ENCODE assay signal across 7 mouse cellular contexts in genomic region chr17:80224326-80225116, GRCm38 (mm10). TPM values are rescaled to one million over a fixed set of nuclear protein-coding genes. Genes with fewer than 3 reads are reported as not detected.
DNase-seq lines count a peak whose midpoint lies in the region; ATAC-seq lines count a peak whose summit lies in the region.

Gene Gemin6, plus strand, starts transcription at chr17:80224441.

- no peaks in the 10 kb centered on the region for H3K36me3 ChIP-seq in embryonic facial prominence, embryonic 11.5 days (replicated peaks; ENCODE audit: control insufficient read depth, insufficient read depth, low read depth, low read length)
- H3K36me3 ChIP-seq in limb, embryonic 11.5 days (ENCODE audit: control insufficient read depth, insufficient read depth, low read length) = peaks cover 2% of the 10 kb centered on the region; the same call in 1 of the 2 replicates
- peaks cover 3% of the 10 kb centered on the region; the same call in 1 of the 2 replicates for H3K36me3 ChIP-seq in midbrain, embryonic 14.5 days (ENCODE audit: control insufficient read depth, insufficient read depth, low read length)

- peak within 1 kb of the TSS; percentile 58 for H3K4me3 ChIP-seq in embryonic facial prominence, embryonic 11.5 days (ENCODE audit: low read depth, low read length)
- peak within 1 kb of the TSS; percentile 63 for H3K4me3 ChIP-seq in limb, embryonic 11.5 days (ENCODE audit: low read depth, low read length)
- peak within 1 kb of the TSS; percentile 54 for H3K4me3 ChIP-seq in midbrain, embryonic 14.5 days (replicated peaks; ENCODE audit: low read depth, low read length)

- no peaks in the 10 kb centered on the region for H3K4me1 ChIP-seq in embryonic facial prominence, embryonic 11.5 days (ENCODE audit: control insufficient read depth, insufficient read depth, low read length)
- no peaks in the 10 kb centered on the region for H3K4me1 ChIP-seq in limb, embryonic 11.5 days (ENCODE audit: control insufficient read depth, insufficient read depth, low read length)
- peaks cover 3% of the 10 kb centered on the region; the same call in 1 of the 2 replicates for H3K4me1 ChIP-seq in midbrain, embryonic 14.5 days (ENCODE audit: control insufficient read depth, insufficient read depth, low read length)

- ATAC-seq in embryonic facial prominence, embryonic 11.5 days (replicated peaks; ENCODE audit: insufficient number of reproducible peaks, low FRiP score, low TSS enrichment, low read depth) = peak; percentile 96
- ATAC-seq in limb, embryonic 11.5 days (ENCODE audit: insufficient number of reproducible peaks, low FRiP score, low TSS enrichment, low read depth) = peak; percentile 95
- ATAC-seq in midbrain, embryonic 14.5 days (ENCODE audit: low FRiP score, low TSS enrichment) = peak; percentile 95

- under 1% methylated on average over 33 of the region's 33 CpGs for WGBS in embryonic facial prominence, embryonic 11.5 days
- WGBS in limb, embryonic 11.5 days = 1% methylated on average over 33 of the region's 33 CpGs
- WGBS in midbrain, embryonic 14.5 days = under 1% methylated on average over 33 of the region's 33 CpGs

- H3K9me3 ChIP-seq in embryonic facial prominence, embryonic 11.5 days (replicated peaks; ENCODE audit: control insufficient read depth, low read length) = no peaks in the 10 kb centered on the region
- no peaks in the 10 kb centered on the region for H3K9me3 ChIP-seq in limb, embryonic 11.5 days (ENCODE audit: control insufficient read depth, low read length)
- no peaks in the 10 kb centered on the region for H3K9me3 ChIP-seq in midbrain, embryonic 14.5 days (ENCODE audit: control insufficient read depth, low read length)

- H3K27me3 ChIP-seq in embryonic facial prominence, embryonic 11.5 days (ENCODE audit: control insufficient read depth, insufficient read depth, low read length) = no peaks in the 10 kb centered on the region
- no peaks in the 10 kb centered on the region for H3K27me3 ChIP-seq in limb, embryonic 11.5 days (ENCODE audit: control insufficient read depth, insufficient read depth, low read length)
- H3K27me3 ChIP-seq in midbrain, embryonic 14.5 days (ENCODE audit: control insufficient read depth, insufficient read depth, low read length) = no peaks in the 10 kb centered on the region

- H3K4me2 ChIP-seq in embryonic facial prominence, embryonic 11.5 days (ENCODE audit: low read depth, low read length) = peak within 1 kb of the TSS; percentile 57
- peak within 1 kb of the TSS; percentile 68 for H3K4me2 ChIP-seq in limb, embryonic 11.5 days (ENCODE audit: low read depth, severe bottlenecking)
- H3K4me2 ChIP-seq in midbrain, embryonic 14.5 days (ENCODE audit: low read length) = peak within 1 kb of the TSS; percentile 73

- peak; percentile 89 for DNase-seq in adrenal gland, postnatal 14 days
- DNase-seq in embryonic facial prominence, embryonic 11.5 days (ENCODE audit: low spot score) = peak; percentile 96
- peak; percentile 99 for DNase-seq in heart, adult 11 months
- peak; percentile 84 for DNase-seq in kidney, adult 18-20 months
- peak; percentile 89 for DNase-seq in limb, embryonic 11.5 days (ENCODE audit: low spot score)
- DNase-seq in midbrain, embryonic 14.5 days = peak; percentile 96
- peak; percentile 59 to 69 for DNase-seq in spleen, adult 18-20 months

- H3K27ac ChIP-seq in embryonic facial prominence, embryonic 11.5 days (replicated peaks; ENCODE audit: low read depth, low read length) = peak within 1 kb of the TSS; percentile 78
- peak within 1 kb of the TSS; percentile 65; the same call in 1 of the 2 replicates for H3K27ac ChIP-seq in limb, embryonic 11.5 days (replicated peaks; ENCODE audit: low read depth, low read length)
- peak within 1 kb of the TSS; percentile 75 for H3K27ac ChIP-seq in midbrain, embryonic 14.5 days (replicated peaks; ENCODE audit: low read depth, low read length)

- peak within 1 kb of the TSS; percentile 82 for H3K9ac ChIP-seq in embryonic facial prominence, embryonic 11.5 days (replicated peaks; ENCODE audit: low read length)
- H3K9ac ChIP-seq in limb, embryonic 11.5 days (ENCODE audit: low read length) = peak within 1 kb of the TSS; percentile 74
- H3K9ac ChIP-seq in midbrain, embryonic 14.5 days (replicated peaks; ENCODE audit: low read length) = peak within 1 kb of the TSS; percentile 62

RNA-seq across cellular contexts. Expression of gene Gemin6, which starts in this region (rescaled TPM):
- total RNA-seq in adrenal gland, postnatal 14 days (2021) = 8.7 and 9.3 TPM in 2 replicates
- polyA plus RNA-seq in embryonic facial prominence, embryonic 11.5 days (2014; fragmentation: Nextera tagmentation; extraction: Ambion mirVana) = 49.4 and 53.3 TPM in 2 replicates
- polyA plus RNA-seq in limb, embryonic 11.5 days (2014; fragmentation: Nextera tagmentation; extraction: Ambion mirVana) = 47.4 and 50.9 TPM in 2 replicates
- polyA plus RNA-seq in midbrain, embryonic 14.5 days (2014; fragmentation: Nextera tagmentation; extraction: Ambion mirVana) = 19.4 and 20.8 TPM in 2 replicates

Comparison
In these comparisons a context has a peak if more than half of its experiments do, and no peak if none do; other contexts are left out.
1. Peak in every context shown above with its lines: DNase-seq, ATAC-seq, H3K4me3 ChIP-seq and H3K27ac ChIP-seq.